Mouse (Mus musculus): ENCODE results near the gene Il3ra. TPM values are rescaled to one million over a fixed set of nuclear protein-coding genes. Genes with fewer than 3 reads are reported as not detected.

Gene Il3ra
- polyA plus RNA-seq, 1 experiment from 2014 or later: 5.7 TPM

DNA sequence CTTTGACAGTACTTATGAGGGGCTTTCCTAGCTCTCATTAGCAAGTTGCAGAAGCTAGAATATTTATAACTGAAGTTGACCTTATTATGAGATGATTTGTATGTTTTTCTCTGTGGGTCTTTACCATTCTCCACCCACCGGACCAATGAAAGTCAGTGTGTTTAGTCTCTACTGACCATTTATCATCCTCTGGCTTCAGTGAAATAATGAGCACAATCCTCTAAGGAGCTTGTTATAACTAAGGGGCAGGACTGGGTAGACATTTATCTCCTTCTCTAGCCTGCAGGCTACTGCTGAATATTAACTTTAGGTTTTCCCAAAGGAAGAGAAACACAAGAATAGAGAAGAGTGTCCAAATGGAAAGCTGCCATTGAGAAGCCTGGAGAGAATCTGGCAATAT lies 49.5 kb downstream of the Il3ra start:
- WGBS: 86% methylated on average over 1 of the region's 1 CpGs
- H3K36me3 ChIP-seq: no peaks in the 10 kb centered on the region
- H3K4me1 ChIP-seq: no peaks in the 10 kb centered on the region

DNA sequence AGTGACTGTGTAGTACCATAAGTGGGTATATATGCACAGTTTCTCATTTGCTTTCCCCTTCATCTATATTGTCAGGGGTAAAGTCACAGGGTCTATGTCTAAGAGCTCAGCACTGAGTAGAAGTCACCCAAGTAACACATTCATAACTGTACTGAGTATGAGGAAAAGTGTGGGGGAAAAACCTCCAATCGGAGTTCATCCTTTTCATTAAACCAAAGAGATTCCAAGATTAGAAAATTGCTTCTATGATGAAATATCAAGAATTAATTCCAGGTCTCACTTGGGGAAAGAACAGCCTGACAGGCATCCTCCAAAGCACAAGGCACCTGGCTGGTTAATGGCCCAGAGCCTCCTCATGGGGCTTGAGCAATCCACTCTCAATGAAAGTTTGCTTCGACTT lies 54.9 kb downstream of the Il3ra start, which contains the start of gene Olfr721-ps1:
TSS of gene Olfr721-ps1 (plus strand) at position 301 of the 400 bp plus-strand sequence.
- ATAC-seq (ENCODE audit: insufficient number of reproducible peaks, low FRiP score, low TSS enrichment, low read depth): no peak
- Histone ChIP-seq H3K4me2 (replicated peaks) (no peak within 1 kb of the TSS), H3K36me3 (no peaks in the 10 kb centered on the region), H3K27me3 (no peaks in the 10 kb centered on the region), H3K4me3 (replicated peaks) (no peak within 1 kb of the TSS), H3K9ac (no peak within 1 kb of the TSS), H3K4me1 (no peaks in the 10 kb centered on the region), H3K9me3 (replicated peaks) (no peaks in the 10 kb centered on the region), H3K27ac (replicated peaks) (no peak within 1 kb of the TSS)
- 85% methylated on average over 2 of the region's 2 CpGs for WGBS

More for the DNA sequence above, 49.5 kb downstream of the Il3ra start:
- ATAC-seq (ENCODE audit: insufficient number of reproducible peaks, low FRiP score, low TSS enrichment, low read depth): no peak
- Histone ChIP-seq H3K9ac (no peak overlapping the region), H3K4me2 (replicated peaks) (no peak overlapping the region), H3K27ac (replicated peaks) (no peak overlapping the region), H3K27me3 (no peaks in the 10 kb centered on the region), H3K9me3 (replicated peaks) (no peaks in the 10 kb centered on the region), H3K4me3 (replicated peaks) (no peak overlapping the region)

Other genes with a start within 250 kb of the Il3ra start
- 203 and 215 TPM in 2 replicates for gene Psmd6, start 225.3 kb upstream of the Il3ra start, polyA plus RNA-seq (2015; fragmentation: Nextera tagmentation; extraction: Ambion mirVana)
- 0.20 and 0.28 TPM in 2 replicates for gene Olfr720, start 159.4 kb upstream of the Il3ra start, polyA plus RNA-seq (2015; fragmentation: Nextera tagmentation; extraction: Ambion mirVana)
- not detected in 2 replicates for gene Olfr31, start 23.4 kb upstream of the Il3ra start, polyA plus RNA-seq (2015; fragmentation: Nextera tagmentation; extraction: Ambion mirVana)
- gene Olfr721-ps1, start 55.0 kb downstream of the Il3ra start, polyA plus RNA-seq (2015; fragmentation: Nextera tagmentation; extraction: Ambion mirVana): 0.45 TPM in 1 of 2 replicates, not detected in the other

Data from embryonic facial prominence, embryonic 15.5 days (tissue).